ENCODE assay signal across 1 mouse cellular context in genomic region chr1:171183620-171184019, GRCm38 (mm10).
TF ChIP-seq lines count a peak whose summit lies in the region.

No protein-coding gene starts in this region.

TF ChIP-seq in CH12.LX, 34 proteins besides CTCF, POLR2A, EP300 and RAD21 (continued from another document):
- no peak for TF ChIP-seq NELFE (IDR thresholded peaks at IDR 0.05; ENCODE audit: low read depth, low read length)
- no peak for TF ChIP-seq RCOR1 (conservative IDR thresholded peaks at IDR 0.05; ENCODE audit: low read depth, low read length)
- no peak for TF ChIP-seq USF2 (conservative IDR thresholded peaks at IDR 0.05; ENCODE audit: low read depth, low read length)
- no peak for TF ChIP-seq IRF4 (IDR thresholded peaks at IDR 0.05; ENCODE audit: low read depth, low read length)
- no peak for TF ChIP-seq CHD1 (IDR thresholded peaks at IDR 0.05; ENCODE audit: low read depth, low read length)
- TF ChIP-seq TBP (conservative IDR thresholded peaks at IDR 0.05; ENCODE audit: low read depth, low read length) = no peak
- no peak for TF ChIP-seq USF1 (IDR thresholded peaks at IDR 0.05; ENCODE audit: low read depth, low read length)
- no peak for TF ChIP-seq POLR2AphosphoS2 (IDR thresholded peaks at IDR 0.05; ENCODE audit: low read depth, low read length)
- no peak for TF ChIP-seq UBTF (IDR thresholded peaks at IDR 0.05; ENCODE audit: low read depth, low read length)
- TF ChIP-seq ZNF384 (IDR thresholded peaks at IDR 0.05; ENCODE audit: low read depth, low read length) = no peak
- peak; percentile 44; the same call in 1 of the 2 replicates for TF ChIP-seq BHLHE40 (IDR thresholded peaks at IDR 0.05; ENCODE audit: low read depth, low read length)
- no peak for TF ChIP-seq ELF1 (IDR thresholded peaks at IDR 0.05; ENCODE audit: low read depth, low read length)
- peak; percentile 82; the same call in 1 of the 2 replicates for TF ChIP-seq MEF2A (IDR thresholded peaks at IDR 0.05; ENCODE audit: borderline replicate concordance, low read depth, low read length)
